Mouse (Mus musculus): ENCODE measurements at regions not wholly inside any gene's neighbourhood (a gene's known extent, or its start where the extent isn't known, plus 50 kb on each side); places are given as distances from the start of the nearest gene placed in this dataset.

GRCm38 (mm10) chr6:24301146-24301545, 133.3 kb upstream of the Slc13a1 start:
- TF ChIP-seq CTCF (IDR thresholded peaks at IDR 0.05; ENCODE audit: extremely low read depth, insufficient read length, insufficient replicate concordance, low read depth, low read length), result no peak
- TF ChIP-seq POLR2A (IDR thresholded peaks at IDR 0.05; ENCODE audit: low read depth, low read length), result no peak

Measured in small intestine, adult 2 months (tissue).